Mouse (Mus musculus) stomach, postnatal 0 days (tissue): ENCODE data around the gene Capn2. TPM values are rescaled to one million over a fixed set of nuclear protein-coding genes. Genes with fewer than 3 reads are reported as not detected.

ENCODE experiments used
- ATAC-seq: fragments of 200-750 bp; cut with Nextera tagmentation; 2 replicates; pipeline ENCODE4 v1.8.0; 2017; ENCODE audit not compliant: low FRiP score, low TSS enrichment
- DNase-seq: peaks from one replicate; pipeline ENCODE4 v3.0.0-alpha.2; 2016; ENCODE audit warnings: low spot score
- H3K27ac ChIP-seq: fragments of 300-500 bp; sonication (generic); replicated peaks from 2 replicates; pipeline ENCODE4 v1.5.1; 2014; ENCODE audit warnings: mild to moderate bottlenecking, control low read depth
- H3K27me3 ChIP-seq: fragments of 300-500 bp; sonication (generic); 2 replicates; pipeline ENCODE4 v1.6.1; 2014; ENCODE audit warnings: low read length; ENCODE audit not compliant: control insufficient read depth, insufficient read depth
- H3K36me3 ChIP-seq: fragments of 300-500 bp; sonication (generic); 2 replicates; pipeline ENCODE4 v1.6.1; 2014; ENCODE audit warnings: low read length, mixed read lengths; ENCODE audit not compliant: control insufficient read depth, insufficient read depth
- H3K4me1 ChIP-seq: fragments of 300-500 bp; sonication (generic); replicated peaks from 2 replicates; pipeline ENCODE4 v1.6.1; 2014; ENCODE audit warnings: antibody characterized with exemption; ENCODE audit not compliant: control insufficient read depth, insufficient read depth
- H3K4me2 ChIP-seq: fragments of 300-500 bp; sonication (generic); replicated peaks from 2 replicates; pipeline ENCODE4 v1.6.1; 2014; ENCODE audit warnings: low read depth, mild to moderate bottlenecking, control low read depth, moderate library complexity
- H3K4me3 ChIP-seq: fragments of 300-500 bp; sonication (generic); 2 replicates; pipeline ENCODE4 v1.5.1; 2014; ENCODE audit warnings: low read depth, low read length, control low read depth
- H3K9ac ChIP-seq: fragments of 300-500 bp; sonication (generic); 2 replicates; pipeline ENCODE4 v1.6.1; 2014; ENCODE audit warnings: mild to moderate bottlenecking, low read length, control low read depth, mixed read lengths
- H3K9me3 ChIP-seq: fragments of 300-500 bp; sonication (generic); 2 replicates; pipeline ENCODE4 v1.6.1; 2016; ENCODE audit warnings: low read length; ENCODE audit not compliant: control insufficient read depth
- CTCF ChIP-seq: IDR thresholded peaks from 2 replicates; pipeline ENCODE4 v1.5.1; 2016; ENCODE audit warnings: antibody characterized with exemption, low read depth, mild to moderate bottlenecking, moderate library complexity
- EP300 ChIP-seq: optimal IDR thresholded peaks from 2 replicates; pipeline ENCODE3; 2016; ENCODE audit warnings: antibody characterized with exemption
- WGBS: fragments of 180-500 bp; shearing (Covaris S2); extraction: QIAGEN DNeasy Blood & Tissue Kit; methylation state at CpG from one replicate; pipeline ENCODE4 v1.1.7; 2014; 5-methylcytosine and 5-hydroxymethylcytosine counted together
- polyA plus RNA-seq: library from polyadenylated mRNA; unstranded; fragments of >200 nt; fragmentation: Nextera tagmentation; extraction: Ambion mirVana; gene quantifications from 2 replicates; pipeline ENCODE4 v1.2.1, GENCODE M21; 2015

Capn2 gene
- polyA plus RNA-seq, 1 experiment from 2014 or later = 55.6 TPM

DNA sequence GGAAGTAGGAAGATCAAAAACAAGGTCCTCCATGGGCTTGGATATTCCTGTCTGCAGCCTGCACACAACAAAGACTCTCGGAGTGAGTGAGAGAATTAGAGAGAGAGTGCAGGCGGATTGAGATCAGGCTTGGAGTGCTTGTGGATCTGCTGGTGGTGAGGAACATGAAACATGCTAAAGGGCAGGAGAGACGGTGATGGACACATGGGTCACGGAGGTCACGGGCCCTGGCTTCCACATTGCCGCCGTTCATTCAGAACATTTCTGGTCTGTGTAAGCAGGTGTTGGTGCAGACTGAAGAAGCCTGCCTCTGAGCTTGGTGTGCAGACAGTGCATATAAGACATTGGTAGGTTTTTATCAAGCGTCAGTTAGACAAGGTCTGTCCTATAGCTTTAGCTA, 58.0 kb downstream of the Capn2 start:
- DNase-seq (no peak), ATAC-seq (no peak)
- TF ChIP-seq EP300 (no peak), CTCF (no peak)
- WGBS = 73% methylated on average over 8 of the region's 8 CpGs
- Histone ChIP-seq H3K4me3 (no peak overlapping the region), H3K36me3 (peaks cover 3% of the 10 kb centered on the region; the same call in 1 of the 2 replicates), H3K4me1 (peaks cover 7% of the 10 kb centered on the region; the same call in 1 of the 2 replicates), H3K27me3 (no peaks in the 10 kb centered on the region), H3K9ac (no peak overlapping the region), H3K4me2 (no peak overlapping the region), H3K27ac (no peak overlapping the region), H3K9me3 (no peaks in the 10 kb centered on the region)

GRCm38 (mm10) chr1:182458556-182458955, 58.9 kb downstream of the Capn2 start:
- peaks cover 7% of the 10 kb centered on the region; the same call in 1 of the 2 replicates for H3K4me1 ChIP-seq
- WGBS = 80% methylated on average over 19 of the region's 19 CpGs
- H3K4me3 ChIP-seq = no peak overlapping the region
- H3K27ac ChIP-seq = no peak overlapping the region
- H3K27me3 ChIP-seq = no peaks in the 10 kb centered on the region
- no peaks in the 10 kb centered on the region for H3K9me3 ChIP-seq
- DNase-seq = peak; percentile 9
- H3K4me2 ChIP-seq = no peak overlapping the region
- H3K9ac ChIP-seq = no peak overlapping the region
- no peak for ATAC-seq
- peaks cover 7% of the 10 kb centered on the region; the same call in 1 of the 2 replicates for H3K36me3 ChIP-seq
- TF ChIP-seq CTCF (no peak), EP300 (no peak)

- H3K36me3 ChIP-seq = peaks cover 7% of the 10 kb centered on the region; the same call in 1 of the 2 replicates
- DNase-seq = no peak
- 88% methylated on average over 2 of the region's 2 CpGs for WGBS
- TF ChIP-seq EP300 (no peak), CTCF (no peak)
- no peaks in the 10 kb centered on the region for H3K9me3 ChIP-seq
- H3K4me1 ChIP-seq = no peaks in the 10 kb centered on the region
- no peak overlapping the region for H3K9ac ChIP-seq
- no peak for ATAC-seq
- H3K4me2 ChIP-seq = no peak overlapping the region
- no peak overlapping the region for H3K27ac ChIP-seq
- H3K27me3 ChIP-seq = no peaks in the 10 kb centered on the region
- no peak overlapping the region for H3K4me3 ChIP-seq
Measured at GRCm38 (mm10) chr1:182455080-182455479, 62.3 kb downstream of the Capn2 start.

GRCm38 (mm10) chr1:182452473-182452872, 64.9 kb downstream of the Capn2 start:
- Histone ChIP-seq H3K27ac (no peak overlapping the region), H3K27me3 (no peaks in the 10 kb centered on the region), H3K9ac (no peak overlapping the region), H3K9me3 (no peaks in the 10 kb centered on the region), H3K4me1 (no peaks in the 10 kb centered on the region), H3K4me2 (no peak overlapping the region), H3K36me3 (peaks cover 15% of the 10 kb centered on the region), H3K4me3 (no peak overlapping the region)
- no peak for DNase-seq
- ATAC-seq = no peak
- 77% methylated on average over 4 of the region's 4 CpGs for WGBS
- no peak for TF ChIP-seq EP300
- TF ChIP-seq CTCF = no peak

DNA sequence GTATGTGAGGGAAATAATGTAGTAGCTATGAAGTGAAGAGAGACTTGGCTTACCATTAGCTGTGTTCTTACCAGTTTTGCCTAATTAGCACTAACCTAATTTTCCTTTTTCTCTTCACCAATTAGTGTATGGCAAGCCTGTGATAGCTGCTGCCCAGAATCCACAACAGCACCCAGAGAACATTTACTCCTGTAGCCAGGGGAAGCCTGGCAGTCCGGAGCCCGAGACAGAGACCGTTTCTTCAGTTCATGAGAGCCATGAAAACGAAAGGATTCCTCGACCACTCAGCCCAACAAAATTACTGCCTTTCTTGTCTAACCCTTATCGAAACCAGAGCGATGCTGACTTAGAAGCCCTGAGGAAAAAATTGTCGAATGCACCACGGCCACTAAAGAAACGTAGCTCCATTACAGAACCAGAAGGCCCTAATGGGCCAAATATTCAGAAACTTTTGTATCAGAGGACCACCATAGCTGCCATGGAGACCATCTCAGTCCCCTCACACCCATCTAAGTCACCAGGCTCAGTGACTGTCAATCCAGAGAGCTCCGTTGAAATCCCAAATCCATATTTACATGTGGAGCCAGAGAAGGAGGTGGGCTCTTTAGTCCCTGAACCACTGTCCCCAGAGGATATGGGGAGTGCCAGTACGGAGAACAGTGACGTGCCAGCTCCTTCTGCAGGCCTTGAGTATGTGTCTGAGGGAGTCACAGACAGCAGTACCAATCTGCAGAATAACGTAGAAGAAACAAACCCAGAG, 69.0 kb downstream of the Capn2 start:
- peaks cover 32% of the 10 kb centered on the region for H3K36me3 ChIP-seq
- no peak overlapping the region for H3K27ac ChIP-seq
- ATAC-seq (no peak), DNase-seq (no peak)
- no peaks in the 10 kb centered on the region for H3K4me1 ChIP-seq
- no peak overlapping the region for H3K4me3 ChIP-seq
- no peak overlapping the region for H3K9ac ChIP-seq
- WGBS = 95% methylated on average over 14 of the region's 14 CpGs
- TF ChIP-seq EP300 = no peak
- TF ChIP-seq CTCF = no peak
- H3K27me3 ChIP-seq = no peaks in the 10 kb centered on the region
- no peak overlapping the region for H3K4me2 ChIP-seq
- no peaks in the 10 kb centered on the region for H3K9me3 ChIP-seq

DNA sequence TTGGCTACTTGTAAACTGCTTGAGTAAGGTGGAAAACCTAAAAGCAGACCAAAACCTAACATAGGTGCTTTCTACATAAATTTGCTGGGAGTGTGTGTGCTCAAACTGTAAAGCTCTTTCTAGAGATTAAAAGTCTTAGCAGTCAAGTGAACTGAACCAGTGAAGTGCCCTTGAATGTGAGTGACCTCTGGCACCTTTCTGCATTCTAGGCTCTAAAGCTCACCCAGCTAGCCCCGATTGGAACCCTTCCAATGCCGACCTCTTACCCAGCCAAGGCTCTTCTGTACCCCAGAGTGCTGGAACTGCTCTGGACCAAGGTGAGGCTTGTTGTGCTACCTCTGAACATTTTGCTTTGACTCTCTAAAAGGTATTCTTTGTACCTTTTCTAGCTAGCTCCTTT, 73.3 kb downstream of the Capn2 start:
- Histone ChIP-seq H3K27ac (no peak overlapping the region), H3K4me2 (no peak overlapping the region), H3K4me3 (no peak overlapping the region), H3K27me3 (no peaks in the 10 kb centered on the region), H3K9me3 (no peaks in the 10 kb centered on the region), H3K9ac (no peak overlapping the region), H3K4me1 (no peaks in the 10 kb centered on the region), H3K36me3 (peaks cover 44% of the 10 kb centered on the region)
- TF ChIP-seq CTCF (no peak), EP300 (no peak)
- DNase-seq = no peak
- no peak for ATAC-seq
- WGBS = 85% methylated on average over 2 of the region's 2 CpGs
